Mouse (Mus musculus) frontal cortex, postnatal 36 days (tissue): ENCODE data around the gene Numa1.
"Not testable (repeated sequence)": the region's sequence is repeated elsewhere in the genome, so short reads cannot be mapped to it uniquely, and the experiment has no call there.

Source experiments
- DNase-seq, 2 experiments: peaks; one replicate each; pipeline ENCODE4 v3.0.0; 2022; ENCODE audit warnings: low spot score in 2 of 2

Gene Numa1

GRCm38 (mm10) chr7:101974505-101974904 lies 40.6 kb downstream of the Numa1 start:
- DNase-seq, result no peak

- DNase-seq, result no peak
These were observed 48.8 kb downstream of the Numa1 start for GRCm38 (mm10) chr7:101982735-101983134.

GRCm38 (mm10) chr7:101985081-101985480 lies 51.2 kb downstream of the Numa1 start:
- DNase-seq, result no peak

GRCm38 (mm10) chr7:101994241-101994640 lies 60.3 kb downstream of the Numa1 start:
- DNase-seq, result no peak

GRCm38 (mm10) chr7:101998194-101998927 lies 64.5 kb downstream of the Numa1 start:
- DNase-seq, result peak; percentile 84 to 89

- DNase-seq, result no peak
These were observed 65.7 kb downstream of the Numa1 start for GRCm38 (mm10) chr7:101999461-102000151.

GRCm38 (mm10) chr7:102000296-102000695 lies 66.4 kb downstream of the Numa1 start:
- no peak for DNase-seq

- peak in 1 of 2 experiments; percentile 47 for DNase-seq
These were observed 67.2 kb downstream of the Numa1 start for GRCm38 (mm10) chr7:102000921-102001630.

GRCm38 (mm10) chr7:102006520-102006919 lies 72.6 kb downstream of the Numa1 start:
- DNase-seq, result no peak

- no peak for DNase-seq
These were observed 77.9 kb downstream of the Numa1 start for GRCm38 (mm10) chr7:102011855-102012254.

- DNase-seq, result no peak
These were observed 79.5 kb downstream of the Numa1 start for GRCm38 (mm10) chr7:102013416-102013815.

GRCm38 (mm10) chr7:102014995-102015394 lies 81.1 kb downstream of the Numa1 start:
- DNase-seq, result no peak

GRCm38 (mm10) chr7:102016936-102017335 lies 83.0 kb downstream of the Numa1 start:
- no peak for DNase-seq

- no peak for DNase-seq
These were observed 83.5 kb downstream of the Numa1 start for GRCm38 (mm10) chr7:102017452-102017851.

GRCm38 (mm10) chr7:102018034-102018433 lies 84.1 kb downstream of the Numa1 start:
- DNase-seq, result no peak

GRCm38 (mm10) chr7:102018590-102018989 lies 84.7 kb downstream of the Numa1 start, which contains the start of gene Il18bp:
Gene Il18bp, minus strand, starts transcription at chr7:102018690.
- no peak for DNase-seq

GRCm38 (mm10) chr7:102019362-102019761 lies 85.5 kb downstream of the Numa1 start:
- no peak for DNase-seq

GRCm38 (mm10) chr7:102020934-102021333 lies 87.0 kb downstream of the Numa1 start:
- not testable (repeated sequence) for DNase-seq

- peak; percentile 39 for DNase-seq
These were observed 89.9 kb downstream of the Numa1 start for GRCm38 (mm10) chr7:102023821-102024220.

GRCm38 (mm10) chr7:102025187-102026119 lies 91.5 kb downstream of the Numa1 start:
- DNase-seq, result no peak

- DNase-seq, result no peak
These were observed 101.0 kb downstream of the Numa1 start for GRCm38 (mm10) chr7:102034904-102035303.
